Mouse (Mus musculus): ENCODE data around the gene Msi2. TPM values are rescaled to one million over a fixed set of nuclear protein-coding genes. Genes with fewer than 3 reads are reported as not detected.

The Msi2 gene
- polyA plus RNA-seq, 1 experiment from 2014 or later: 10.9 TPM

DNA sequence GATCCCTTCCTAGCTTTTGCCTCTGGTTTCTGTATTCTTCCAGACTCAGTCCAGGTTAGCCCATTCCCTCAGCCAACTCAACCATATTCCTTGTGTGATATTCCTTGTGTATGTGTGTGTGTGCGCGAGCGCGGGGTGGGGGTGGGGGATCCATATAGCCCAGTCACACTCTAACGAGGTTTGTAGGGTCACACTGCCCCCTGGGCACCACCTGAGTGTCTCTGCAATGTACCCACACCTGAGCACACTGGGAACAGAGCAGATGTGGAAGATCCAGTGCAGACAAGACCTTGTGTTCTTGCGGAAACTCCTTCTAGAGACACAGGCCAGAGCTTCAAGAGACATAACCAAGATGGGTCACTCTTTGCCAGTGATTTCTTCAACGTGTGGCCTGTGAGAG lies 72.5 kb downstream of the Msi2 start:
- WGBS: 76% methylated on average over 7 of the region's 7 CpGs
- ATAC-seq: no peak
- peaks cover 19% of the 10 kb centered on the region for H3K4me1 ChIP-seq (replicated peaks)

GRCm38 (mm10) chr11:88644719-88645118 lies 73.6 kb downstream of the Msi2 start:
- Histone ChIP-seq H3K9ac (no peak overlapping the region), H3K4me2 (replicated peaks) (no peak overlapping the region), H3K27me3 (replicated peaks) (no peaks in the 10 kb centered on the region), H3K27ac (no peak overlapping the region), H3K4me1 (replicated peaks) (peaks cover 15% of the 10 kb centered on the region), H3K4me3 (replicated peaks) (no peak overlapping the region), H3K9me3 (no peaks in the 10 kb centered on the region), H3K36me3 (peaks cover 6% of the 10 kb centered on the region; the same call in 1 of the 2 replicates)
- ATAC-seq: no peak
- WGBS: 76% methylated on average over 7 of the region's 7 CpGs

More for the DNA sequence above, 72.5 kb downstream of the Msi2 start:
- Histone ChIP-seq H3K4me2 (replicated peaks) (no peak overlapping the region), H3K27ac (no peak overlapping the region), H3K36me3 (peaks cover 6% of the 10 kb centered on the region; the same call in 1 of the 2 replicates), H3K9me3 (no peaks in the 10 kb centered on the region), H3K4me3 (replicated peaks) (no peak overlapping the region), H3K27me3 (replicated peaks) (no peaks in the 10 kb centered on the region), H3K9ac (no peak overlapping the region)

- H3K27me3 ChIP-seq (replicated peaks): no peaks in the 10 kb centered on the region
- H3K4me2 ChIP-seq (replicated peaks): no peak overlapping the region
- no peaks in the 10 kb centered on the region for H3K9me3 ChIP-seq
- 54% methylated on average over 4 of the region's 4 CpGs for WGBS
- H3K4me3 ChIP-seq (replicated peaks): no peak overlapping the region
- H3K36me3 ChIP-seq: no peaks in the 10 kb centered on the region
- peaks cover 24% of the 10 kb centered on the region; the same call in 1 of the 2 replicates for H3K4me1 ChIP-seq (replicated peaks)
- H3K9ac ChIP-seq: no peak overlapping the region
- no peak overlapping the region for H3K27ac ChIP-seq
- no peak for ATAC-seq
Observed at GRCm38 (mm10) chr11:88639862-88640261, 78.5 kb downstream of the Msi2 start.

- H3K27ac ChIP-seq: no peak overlapping the region
- ATAC-seq: no peak
Observed at GRCm38 (mm10) chr11:88638936-88639542, 79.3 kb downstream of the Msi2 start.

GRCm38 (mm10) chr11:88638254-88638653 lies 80.1 kb downstream of the Msi2 start:
- no peak overlapping the region for H3K9ac ChIP-seq
- no peaks in the 10 kb centered on the region for H3K36me3 ChIP-seq
- no peak overlapping the region for H3K27ac ChIP-seq
- H3K4me3 ChIP-seq (replicated peaks): no peak overlapping the region
- H3K4me2 ChIP-seq (replicated peaks): no peak overlapping the region
- 57% methylated on average over 2 of the region's 2 CpGs for WGBS
- H3K27me3 ChIP-seq (replicated peaks): no peaks in the 10 kb centered on the region
- ATAC-seq: peak; percentile 57
- H3K4me1 ChIP-seq (replicated peaks): peaks cover 24% of the 10 kb centered on the region; the same call in 1 of the 2 replicates
- H3K9me3 ChIP-seq: no peaks in the 10 kb centered on the region

More at GRCm38 (mm10) chr11:88638936-88639542, 79.3 kb downstream of the Msi2 start:
- no peak overlapping the region for H3K4me3 ChIP-seq (replicated peaks)
- no peaks in the 10 kb centered on the region for H3K9me3 ChIP-seq
- no peak overlapping the region for H3K4me2 ChIP-seq (replicated peaks)
- H3K36me3 ChIP-seq: no peaks in the 10 kb centered on the region
- no peak overlapping the region for H3K9ac ChIP-seq
- no peaks in the 10 kb centered on the region for H3K27me3 ChIP-seq (replicated peaks)
- WGBS: 80% methylated on average over 6 of the region's 6 CpGs
- peaks cover 24% of the 10 kb centered on the region; the same call in 1 of the 2 replicates for H3K4me1 ChIP-seq (replicated peaks)

- Histone ChIP-seq H3K4me2 (replicated peaks) (no peak overlapping the region), H3K36me3 (no peaks in the 10 kb centered on the region), H3K4me3 (replicated peaks) (no peak overlapping the region), H3K9me3 (no peaks in the 10 kb centered on the region), H3K9ac (no peak overlapping the region), H3K27me3 (replicated peaks) (no peaks in the 10 kb centered on the region), H3K27ac (no peak overlapping the region), H3K4me1 (replicated peaks) (peaks cover 24% of the 10 kb centered on the region; the same call in 1 of the 2 replicates)
- WGBS: 88% methylated on average over 6 of the region's 6 CpGs
- ATAC-seq: no peak
Observed at GRCm38 (mm10) chr11:88636934-88637333, 81.4 kb downstream of the Msi2 start.

DNA sequence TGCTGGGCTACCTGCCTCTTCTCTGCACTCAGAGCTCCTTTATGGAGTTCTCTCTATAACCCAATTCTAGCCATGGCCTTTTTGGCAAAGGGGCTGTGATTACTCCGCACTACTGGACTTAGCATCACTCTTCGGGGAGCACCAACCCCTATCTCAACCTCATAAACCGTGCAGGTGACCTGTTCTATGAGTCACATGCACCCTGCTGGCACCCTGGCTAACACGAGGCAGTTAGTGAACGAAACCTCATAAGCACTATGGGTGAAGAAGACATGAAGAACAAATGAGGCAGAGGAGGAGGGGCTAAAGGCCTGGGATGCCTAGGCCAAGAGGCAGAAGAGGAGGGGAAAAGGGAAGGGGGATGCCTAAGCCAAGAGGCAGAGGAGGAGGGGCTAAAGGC lies 82.0 kb downstream of the Msi2 start:
- Histone ChIP-seq H3K4me1 (replicated peaks) (peaks cover 24% of the 10 kb centered on the region; the same call in 1 of the 2 replicates), H3K9me3 (no peaks in the 10 kb centered on the region), H3K4me2 (replicated peaks) (no peak overlapping the region)

DNA sequence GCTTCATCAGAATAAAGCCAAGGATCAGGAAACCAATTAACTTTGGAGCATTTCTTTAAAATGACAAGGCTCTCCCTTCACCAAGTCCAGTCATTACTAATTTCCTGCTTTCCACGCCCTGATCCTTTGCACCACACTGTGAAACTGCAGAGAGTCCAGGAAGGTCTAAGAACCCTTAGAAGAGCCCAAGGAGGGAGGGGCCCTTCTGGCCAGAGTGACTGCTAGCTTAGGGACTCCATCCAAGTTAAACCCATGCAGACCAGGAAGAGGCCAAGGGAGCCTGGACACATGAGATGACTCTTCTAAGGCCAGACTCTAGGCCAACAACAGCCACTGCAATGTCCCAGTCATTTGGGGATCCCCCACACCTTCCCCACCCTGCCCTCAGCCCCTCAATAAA lies 83.7 kb downstream of the Msi2 start:
- ATAC-seq: peak; percentile 54; the same call in 1 of the 2 replicates
- WGBS: 72% methylated on average over 1 of the region's 1 CpGs

More for the DNA sequence above, 82.0 kb downstream of the Msi2 start:
- ATAC-seq: no peak
- WGBS: 83% methylated on average over 5 of the region's 5 CpGs
- Histone ChIP-seq H3K9ac (no peak overlapping the region), H3K4me3 (replicated peaks) (no peak overlapping the region), H3K27ac (no peak overlapping the region), H3K36me3 (no peaks in the 10 kb centered on the region), H3K27me3 (replicated peaks) (no peaks in the 10 kb centered on the region)

DNA sequence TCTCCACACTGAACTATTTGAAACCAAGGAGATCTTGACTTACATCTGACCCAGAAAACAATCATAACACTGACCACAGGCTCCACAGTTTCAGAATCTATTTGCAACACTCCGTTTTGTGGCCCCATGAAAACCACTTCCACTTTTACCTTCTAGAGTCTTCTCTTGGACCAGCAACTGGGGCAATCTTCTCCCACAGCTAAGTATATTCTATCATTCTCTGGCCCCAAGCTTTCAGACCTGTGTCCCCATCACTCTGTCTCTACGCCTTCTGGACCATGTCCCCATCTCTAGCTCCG lies 86.4 kb downstream of the Msi2 start:
- Histone ChIP-seq H3K27ac (no peak overlapping the region), H3K9me3 (no peaks in the 10 kb centered on the region), H3K9ac (no peak overlapping the region)

More for the DNA sequence above, 83.7 kb downstream of the Msi2 start:
- Histone ChIP-seq H3K27ac (no peak overlapping the region), H3K9me3 (no peaks in the 10 kb centered on the region), H3K9ac (no peak overlapping the region; the same call in 1 of the 2 replicates), H3K4me2 (replicated peaks) (no peak overlapping the region), H3K4me3 (replicated peaks) (no peak overlapping the region), H3K27me3 (replicated peaks) (no peaks in the 10 kb centered on the region), H3K36me3 (no peaks in the 10 kb centered on the region), H3K4me1 (replicated peaks) (peaks cover 26% of the 10 kb centered on the region)

GRCm38 (mm10) chr11:88631084-88631931 lies 87.0 kb downstream of the Msi2 start:
- H3K4me1 ChIP-seq (replicated peaks): peaks cover 31% of the 10 kb centered on the region

More for the DNA sequence above, 86.4 kb downstream of the Msi2 start:
- H3K4me3 ChIP-seq (replicated peaks): no peak overlapping the region
- WGBS: 85% methylated on average over 3 of the region's 3 CpGs
- no peaks in the 10 kb centered on the region for H3K36me3 ChIP-seq
- H3K4me1 ChIP-seq (replicated peaks): peaks cover 27% of the 10 kb centered on the region
- no peaks in the 10 kb centered on the region for H3K27me3 ChIP-seq (replicated peaks)
- no peak for ATAC-seq
- H3K4me2 ChIP-seq (replicated peaks): no peak overlapping the region

DNA sequence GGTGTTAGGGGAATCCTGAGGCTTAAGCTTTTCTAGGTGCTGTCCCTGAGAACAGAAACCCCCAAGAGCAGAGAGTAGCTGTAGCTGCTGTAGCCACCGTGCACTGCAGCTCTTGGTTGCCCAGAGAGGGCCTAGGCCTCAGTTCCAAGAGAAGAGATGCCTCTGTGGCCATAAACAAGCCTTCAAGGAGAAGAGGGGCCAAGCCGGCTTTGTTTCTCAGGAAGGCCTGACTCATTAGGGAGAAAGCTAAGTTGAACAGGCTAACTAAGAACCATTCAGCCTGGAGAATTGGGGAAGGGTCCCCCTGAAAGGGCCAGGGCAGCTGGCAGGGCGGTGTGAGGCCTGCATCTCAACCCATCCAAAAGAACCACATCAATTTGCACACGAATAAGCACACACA lies 88.7 kb downstream of the Msi2 start:
- no peak for ATAC-seq
- Histone ChIP-seq H3K4me2 (replicated peaks) (no peak overlapping the region), H3K27ac (peak overlapping the region; percentile 30; the same call in 1 of the 2 replicates), H3K9me3 (no peaks in the 10 kb centered on the region), H3K36me3 (no peaks in the 10 kb centered on the region), H3K4me3 (replicated peaks) (no peak overlapping the region), H3K27me3 (replicated peaks) (no peaks in the 10 kb centered on the region), H3K9ac (no peak overlapping the region), H3K4me1 (replicated peaks) (peaks cover 26% of the 10 kb centered on the region)
- WGBS: 58% methylated on average over 4 of the region's 4 CpGs

More at GRCm38 (mm10) chr11:88631084-88631931, 87.0 kb downstream of the Msi2 start:
- no peaks in the 10 kb centered on the region for H3K9me3 ChIP-seq
- H3K27ac ChIP-seq: no peak overlapping the region
- ATAC-seq: no peak
- H3K36me3 ChIP-seq: no peaks in the 10 kb centered on the region
- no peak overlapping the region for H3K4me3 ChIP-seq (replicated peaks)
- WGBS: 88% methylated on average over 8 of the region's 8 CpGs
- no peaks in the 10 kb centered on the region for H3K27me3 ChIP-seq (replicated peaks)
- no peak overlapping the region for H3K9ac ChIP-seq
- H3K4me2 ChIP-seq (replicated peaks): no peak overlapping the region

DNA sequence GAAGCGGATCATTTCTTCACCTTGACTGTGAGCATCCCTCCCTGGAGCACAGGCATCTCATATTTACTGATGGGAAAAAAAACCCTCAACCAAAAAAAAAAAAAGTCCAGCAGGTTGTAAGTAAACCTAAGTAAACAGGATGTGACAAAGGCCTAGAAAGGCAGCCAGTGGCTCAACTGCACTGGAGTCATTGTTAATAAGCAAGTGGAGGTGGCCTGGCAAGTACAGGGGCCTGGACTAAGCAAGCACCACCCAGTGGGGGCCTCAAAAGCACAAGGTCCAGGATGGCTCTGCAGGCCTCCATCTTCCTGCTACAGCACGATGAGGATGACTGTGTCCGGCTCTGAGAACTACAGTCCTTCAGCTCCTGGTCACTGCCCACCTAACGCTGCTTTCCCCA lies 89.1 kb downstream of the Msi2 start:
- WGBS: 63% methylated on average over 4 of the region's 4 CpGs
- H3K27ac ChIP-seq: peak overlapping the region; percentile 30; the same call in 1 of the 2 replicates
- peak; percentile 45 for ATAC-seq
- no peaks in the 10 kb centered on the region for H3K9me3 ChIP-seq
- no peak overlapping the region for H3K4me2 ChIP-seq (replicated peaks)
- peaks cover 28% of the 10 kb centered on the region for H3K4me1 ChIP-seq (replicated peaks)
- no peaks in the 10 kb centered on the region for H3K36me3 ChIP-seq
- H3K4me3 ChIP-seq (replicated peaks): no peak overlapping the region
- H3K27me3 ChIP-seq (replicated peaks): no peaks in the 10 kb centered on the region
- H3K9ac ChIP-seq: no peak overlapping the region
